Mouse (Mus musculus): ENCODE data around the gene Cacng2.

The Cacng2 gene

DNA sequence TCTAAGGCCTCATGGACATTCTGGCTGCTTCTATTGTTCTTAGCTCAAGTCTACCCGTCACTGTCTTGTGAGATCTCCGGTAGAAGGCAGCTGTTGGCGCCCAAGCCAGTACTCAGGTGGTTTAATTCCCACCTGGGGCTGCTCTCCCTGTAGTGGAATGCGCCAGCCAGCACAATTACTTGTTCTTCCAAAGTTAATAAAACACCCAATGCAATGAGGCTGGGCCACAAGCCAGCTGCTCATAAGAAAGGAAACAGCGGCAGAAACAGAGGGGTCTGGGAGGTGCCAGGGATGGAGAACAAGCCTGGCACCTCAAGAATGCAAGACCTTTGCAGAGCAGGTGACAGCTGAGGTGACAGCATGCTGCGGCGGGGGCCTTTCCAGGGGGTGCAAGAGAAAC is 170.8 kb downstream of the Cacng2 start:
- DNase-seq (ENCODE audit: low spot score), result no peak

GRCm38 (mm10) chr15:77945711-77946110 is 174.1 kb downstream of the Cacng2 start:
- DNase-seq (ENCODE audit: low spot score), result no peak

Data from ovary, postnatal 10 days (tissue).